Mouse (Mus musculus) MEL (cell line): ENCODE data around the gene Brpf3. TPM values are rescaled to one million over a fixed set of nuclear protein-coding genes. Genes with fewer than 3 reads are reported as not detected.

Experiments used
- DNase-seq: peaks from one replicate; pipeline ENCODE4 v3.0.0; 2011; ENCODE audit warnings: low read depth, low spot score
- H3K27ac ChIP-seq: 2 replicates; pipeline ENCODE4 v1.5.1; 2012; ENCODE audit warnings: low read depth, mild to moderate bottlenecking, control low read depth, low read length, moderate library complexity; ENCODE audit not compliant: control insufficient read depth
- H3K27me3 ChIP-seq, 2 experiments: fragments of 150-350 bp in 1 of 2; sonication (generic) in 1 of 2; 2 replicates each; pipeline ENCODE4 v1.6.1; 2012; ENCODE audit warnings: low read length in 2 of 2, mild to moderate bottlenecking in 2 of 2, improper control_type of control experiment in 1 of 2, moderate library complexity in 1 of 2; ENCODE audit not compliant: insufficient read depth in 2 of 2, control insufficient read depth in 1 of 2
- H3K36me3 ChIP-seq, 2 experiments: 2 replicates each; pipeline ENCODE4 v1.6.1; 2012 to 2014; ENCODE audit warnings: low read length in 2 of 2, improper control_type of control experiment in 1 of 2, inconsistent platforms in 1 of 2, mild to moderate bottlenecking in 1 of 2; ENCODE audit not compliant: insufficient read depth in 2 of 2, control insufficient read depth in 1 of 2
- H3K4me1 ChIP-seq, 2 experiments: fragments of 150-350 bp in 1 of 2; sonication (generic) in 1 of 2; 2 replicates each; pipeline ENCODE4 v1.6.1; 2012; ENCODE audit warnings: low read length in 2 of 2, improper control_type of control experiment in 1 of 2, mild to moderate bottlenecking in 1 of 2; ENCODE audit not compliant: insufficient read depth in 2 of 2, control insufficient read depth in 1 of 2
- H3K4me3 ChIP-seq, 2 experiments: fragments of 150-350 bp in 1 of 2; sonication (generic) in 1 of 2; 2 replicates each; pipeline ENCODE4 v1.5.1; 2012; ENCODE audit warnings: low read depth in 2 of 2, low read length in 2 of 2, mild to moderate bottlenecking in 2 of 2, moderate library complexity in 2 of 2, control low read depth in 1 of 2, improper control_type of control experiment in 1 of 2; ENCODE audit not compliant: control insufficient read depth in 1 of 2, insufficient read depth in 1 of 2
- H3K79me2 ChIP-seq: 2 replicates; pipeline ENCODE4 v1.6.1; 2012; ENCODE audit warnings: mild to moderate bottlenecking, low read length, moderate library complexity; ENCODE audit not compliant: control insufficient read depth, poor library complexity, insufficient read depth
- H3K9ac ChIP-seq: 2 replicates; pipeline ENCODE4 v1.6.1; 2012; ENCODE audit warnings: low read depth, mild to moderate bottlenecking, control low read depth, low read length, moderate library complexity; ENCODE audit not compliant: control insufficient read depth, poor library complexity, severe bottlenecking
- H3K9me3 ChIP-seq: fragments of 150-350 bp; sonication (generic); replicated peaks from 2 replicates; pipeline ENCODE4 v1.6.1; 2012; ENCODE audit warnings: mild to moderate bottlenecking, low read length, improper control_type of control experiment, moderate library complexity; ENCODE audit not compliant: insufficient read depth
- BHLHE40 ChIP-seq: IDR thresholded peaks from 2 replicates; pipeline ENCODE4 v1.6.1; 2012; ENCODE audit warnings: low read depth, mild to moderate bottlenecking, inconsistent platforms, low read length, improper control_type of control experiment, borderline replicate concordance
- CHD1 ChIP-seq: IDR thresholded peaks from 2 replicates; pipeline ENCODE4 v1.6.1; 2012; ENCODE audit warnings: low read depth, mild to moderate bottlenecking, inconsistent platforms, low read length, improper control_type of control experiment
- CTCF ChIP-seq, 3 experiments: IDR thresholded peaks in 2 of 3; conservative IDR thresholded peaks in 1 of 3; 2 replicates each; pipeline ENCODE4 v1.5.1; 2011 to 2012; ENCODE audit warnings: low read length in 3 of 3, low read depth in 2 of 3, mild to moderate bottlenecking in 2 of 3, improper control_type of control experiment in 1 of 3, inconsistent platforms in 1 of 3, mixed read lengths in 1 of 3, moderate library complexity in 1 of 3; ENCODE audit not compliant: control insufficient read depth in 1 of 3, insufficient read depth in 1 of 3, poor library complexity in 1 of 3, severe bottlenecking in 1 of 3
- E2F4 ChIP-seq: IDR thresholded peaks from 2 replicates; pipeline ENCODE4 v1.6.1; 2011; ENCODE audit warnings: low read depth, low read length, improper control_type of control experiment, borderline replicate concordance
- ELF1 ChIP-seq: IDR thresholded peaks from 2 replicates; pipeline ENCODE4 v1.6.1; 2014; ENCODE audit warnings: low read depth, mild to moderate bottlenecking, inconsistent platforms, low read length, improper control_type of control experiment, moderate library complexity
- EP300 ChIP-seq, 2 experiments: IDR thresholded peaks; 2 replicates each; pipeline ENCODE4 v1.6.1; 2011; ENCODE audit warnings: improper control_type of control experiment in 2 of 2, low read length in 2 of 2, low read depth in 1 of 2, mild to moderate bottlenecking in 1 of 2
- ETS1 ChIP-seq: IDR thresholded peaks from 2 replicates; pipeline ENCODE4 v1.6.1; 2012; ENCODE audit warnings: low read depth, mild to moderate bottlenecking, inconsistent platforms, low read length, improper control_type of control experiment, moderate library complexity
- GATA1 ChIP-seq: IDR thresholded peaks from 2 replicates; pipeline ENCODE4 v1.6.1; 2011; ENCODE audit warnings: low read depth, low read length, improper control_type of control experiment
- HCFC1 ChIP-seq: IDR thresholded peaks from 2 replicates; pipeline ENCODE4 v1.6.1; 2012; ENCODE audit warnings: low read depth, mild to moderate bottlenecking, inconsistent platforms, low read length, improper control_type of control experiment, moderate library complexity
- JUND ChIP-seq: IDR thresholded peaks from 2 replicates; pipeline ENCODE4 v1.6.1; 2011; ENCODE audit warnings: low read depth, mild to moderate bottlenecking, improper control_type of control experiment, low read length
- KAT2A ChIP-seq: conservative IDR thresholded peaks from 2 replicates; pipeline ENCODE4 v1.6.1; 2012; ENCODE audit warnings: low read depth, low read length, improper control_type of control experiment, inconsistent platforms
- MAX ChIP-seq: IDR thresholded peaks from 2 replicates; pipeline ENCODE4 v1.6.1; 2011; ENCODE audit warnings: low read length, improper control_type of control experiment
- MEF2A ChIP-seq: IDR thresholded peaks from 2 replicates; pipeline ENCODE4 v1.6.1; 2014; ENCODE audit warnings: low read depth, mild to moderate bottlenecking, inconsistent platforms, low read length, improper control_type of control experiment; ENCODE audit not compliant: poor library complexity, insufficient replicate concordance, severe bottlenecking; ENCODE audit errors: extremely low read depth
- MYB ChIP-seq: IDR thresholded peaks from 2 replicates; pipeline ENCODE4 v1.6.1; 2011; ENCODE audit warnings: mild to moderate bottlenecking, low read depth, low read length, improper control_type of control experiment
- POLR2A ChIP-seq, 2 experiments: IDR thresholded peaks; 2 replicates each; pipeline ENCODE4 v1.6.1; 2011 to 2012; ENCODE audit warnings: low read length in 2 of 2, mild to moderate bottlenecking in 2 of 2, control low read depth in 1 of 2, improper control_type of control experiment in 1 of 2, low read depth in 1 of 2, moderate library complexity in 1 of 2; ENCODE audit not compliant: control insufficient read depth in 1 of 2, insufficient read depth in 1 of 2, poor library complexity in 1 of 2
- RCOR1 ChIP-seq: IDR thresholded peaks from 2 replicates; pipeline ENCODE4 v1.6.1; 2012; ENCODE audit warnings: low read depth, mild to moderate bottlenecking, inconsistent platforms, low read length, improper control_type of control experiment
- SIN3A ChIP-seq: IDR thresholded peaks from 2 replicates; pipeline ENCODE4 v1.6.1; 2012; ENCODE audit warnings: low read length, improper control_type of control experiment, inconsistent platforms
- TAL1 ChIP-seq: IDR thresholded peaks from 2 replicates; pipeline ENCODE4 v1.6.1; 2012; ENCODE audit warnings: mild to moderate bottlenecking, inconsistent platforms, low read length, moderate library complexity, mixed read lengths
- TBP ChIP-seq: IDR thresholded peaks from 2 replicates; pipeline ENCODE4 v1.8.0; 2011; ENCODE audit warnings: low read depth, low read length, improper control_type of control experiment
- UBTF ChIP-seq: IDR thresholded peaks from 2 replicates; pipeline ENCODE4 v1.6.1; 2012; ENCODE audit warnings: low read depth, mild to moderate bottlenecking, inconsistent platforms, low read length, improper control_type of control experiment, moderate library complexity, borderline replicate concordance; ENCODE audit not compliant: insufficient read depth
- USF1 ChIP-seq: IDR thresholded peaks from 2 replicates; pipeline ENCODE4 v1.6.1; 2014; ENCODE audit warnings: low read depth, mild to moderate bottlenecking, inconsistent platforms, low read length, improper control_type of control experiment, moderate library complexity
- ZC3H11A ChIP-seq: IDR thresholded peaks from 2 replicates; pipeline ENCODE4 v1.6.1; 2012; ENCODE audit warnings: low read depth, mild to moderate bottlenecking, inconsistent platforms, low read length, improper control_type of control experiment
- ZNF384 ChIP-seq: IDR thresholded peaks from 2 replicates; pipeline ENCODE4 v1.6.1; 2012; ENCODE audit warnings: low read depth, mild to moderate bottlenecking, inconsistent platforms, low read length, improper control_type of control experiment
- polyA plus RNA-seq, 2 experiments: library from polyadenylated mRNA; stranded (reverse) in 1 of 2; unstranded in 1 of 2; fragments of >175 nt in 1 of 2; fragments of >200 nt in 1 of 2; gene quantifications; 2 replicates each; pipeline versions ENCODE4 v1.2.1 to v1.2.4; 2012; ENCODE audit warnings: low replicate concordance in 2 of 2, low read depth in 1 of 2; ENCODE audit not compliant: insufficient read length in 2 of 2, insufficient read depth in 1 of 2, missing spikeins in 1 of 2
- total RNA-seq: library from RNA; depleted of rRNA; stranded (reverse); fragments of 300-350 nt; gene quantifications from 2 replicates; pipeline ENCODE4 v1.2.3, GENCODE M21; 2012

The Brpf3 gene
- total and polyA plus RNA-seq, 3 experiments: 1.7 to 23.7 TPM; not detected in 1

GRCm38 (mm10) chr17:28780836-28781235 is 20.1 kb upstream of the Brpf3 start:
- H3K9ac ChIP-seq: no peak overlapping the region
- H3K36me3 ChIP-seq: no peaks in the 10 kb centered on the region
- H3K27ac ChIP-seq: no peak overlapping the region
- H3K9me3 ChIP-seq: no peaks in the 10 kb centered on the region
- no peak for DNase-seq
- H3K79me2 ChIP-seq: no peaks in the 10 kb centered on the region
- H3K27me3 ChIP-seq: no peaks in the 10 kb centered on the region
- no peak overlapping the region for H3K4me3 ChIP-seq
- 0 out of 4 replicates have a peak, but pooled peaks cover 0 to 2% of the 10 kb centered on the region in 2 experiments for H3K4me1 ChIP-seq
- TF ChIP-seq ZNF384 (no peak), GATA1 (no peak), JUND (no peak), RCOR1 (no peak), MEF2A (no peak), BHLHE40 (no peak), E2F4 (no peak), UBTF (no peak), MAX (no peak), EP300 (IDR thresholded peaks at IDR 0.05; ENCODE audit: low read depth in 1 of 2, low read length in 2 of 2) (no peak), USF1 (no peak), CHD1 (no peak), MYB (no peak), POLR2A (IDR thresholded peaks at IDR 0.05; ENCODE audit: control insufficient read depth in 1 of 2, insufficient read depth in 1 of 2, low read depth in 1 of 2, low read length in 2 of 2, poor library complexity in 1 of 2) (no peak), HCFC1 (no peak), ETS1 (no peak)
- TF ChIP-seq, all 39 proteins: peak for 0

GRCm38 (mm10) chr17:28781290-28782045 is 19.4 kb upstream of the Brpf3 start:
- H3K9me3 ChIP-seq: no peaks in the 10 kb centered on the region
- no peaks in the 10 kb centered on the region for H3K79me2 ChIP-seq
- TF ChIP-seq CTCF (IDR thresholded peaks at IDR 0.05 in 2 of 3, conservative IDR thresholded peaks at IDR 0.05 in 1 of 3; ENCODE audit: control insufficient read depth in 1 of 3, insufficient read depth in 1 of 3, low read depth in 2 of 3, low read length in 3 of 3, poor library complexity in 1 of 3, severe bottlenecking in 1 of 3) (no peak), E2F4 (no peak), TBP (no peak), KAT2A (no peak), EP300 (IDR thresholded peaks at IDR 0.05; ENCODE audit: low read depth in 1 of 2, low read length in 2 of 2) (no peak), GATA1 (no peak), SIN3A (no peak), ZC3H11A (no peak), ETS1 (no peak), ELF1 (no peak), TAL1 (no peak)
- H3K4me3 ChIP-seq: no peak overlapping the region
- H3K9ac ChIP-seq: no peak overlapping the region
- H3K27me3 ChIP-seq: no peaks in the 10 kb centered on the region
- H3K36me3 ChIP-seq: no peaks in the 10 kb centered on the region
- H3K27ac ChIP-seq: no peak overlapping the region
- DNase-seq: no peak
- H3K4me1 ChIP-seq: 0 out of 4 replicates have a peak, but pooled peaks cover 0 to 2% of the 10 kb centered on the region in 2 experiments
